Mouse (Mus musculus): ENCODE results near the gene Macf1.

DNA sequence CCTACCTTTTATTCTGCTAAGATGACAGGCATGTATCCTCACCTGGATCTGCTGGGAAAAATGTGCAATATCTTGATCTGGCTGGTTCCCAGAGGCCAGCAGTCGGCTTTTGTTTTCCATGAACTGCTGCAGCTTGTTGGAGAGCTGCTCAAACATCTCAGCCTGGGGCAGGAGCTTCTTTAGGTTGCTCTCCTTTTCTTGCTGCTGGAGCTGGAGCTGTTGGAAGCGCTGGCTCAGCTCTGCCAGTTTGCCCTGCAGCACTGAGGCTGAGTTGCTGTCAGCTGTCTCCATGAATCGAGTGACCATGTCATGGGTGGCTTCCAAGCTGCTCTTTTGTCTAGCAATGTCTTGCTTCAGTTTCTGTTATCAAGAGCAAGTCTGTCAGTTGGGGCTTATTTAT lies 232.2 kb downstream of the Macf1 start:
- TF ChIP-seq EP300 (optimal IDR thresholded peaks at IDR 0.05) (no peak), CTCF (IDR thresholded peaks at IDR 0.05; ENCODE audit: low read depth) (no peak)

All from stomach, postnatal 0 days (tissue).